Mouse (Mus musculus) erythroblast, adult 5-6 weeks (primary cell): ENCODE data around the gene Cdh13. TPM values are rescaled to one million over a fixed set of nuclear protein-coding genes. Genes with fewer than 3 reads are reported as not detected.

Experiments
- ATAC-seq: replicated peaks from 2 replicates; pipeline ENCODE4 v1.8.0; 2016; ENCODE audit warnings: moderate number of reproducible peaks, mild to moderate bottlenecking, moderate TSS enrichment, inconsistent platforms; ENCODE audit not compliant: poor library complexity, low FRiP score, severe bottlenecking
- total RNA-seq, 2 experiments: library from RNA; stranded (forward) in 1 of 2; stranded (reverse) in 1 of 2; fragments of 150-400 nt in 1 of 2; fragments of 200-764, 138-1000 nt in 1 of 2; gene quantifications; 2 replicates each; pipeline versions ENCODE4 v1.2.3 to v1.2.4; 2015 to 2017; ENCODE audit warnings: low replicate concordance in 2 of 2

The Cdh13 gene
- total RNA-seq, 2 experiments from 2014 or later: not detected

- no peak for ATAC-seq
Observed at GRCm38 (mm10) chr8:118648801-118649537, 365.4 kb downstream of the Cdh13 start.

GRCm38 (mm10) chr8:118649981-118650380 lies 366.4 kb downstream of the Cdh13 start:
- no peak for ATAC-seq

GRCm38 (mm10) chr8:118662001-118662829 lies 378.7 kb downstream of the Cdh13 start:
- ATAC-seq: no peak

- ATAC-seq: no peak
Observed at GRCm38 (mm10) chr8:118665081-118665480, 381.5 kb downstream of the Cdh13 start.

- ATAC-seq: no peak
Observed at GRCm38 (mm10) chr8:118667736-118668135, 384.2 kb downstream of the Cdh13 start.

- no peak for ATAC-seq
Observed at GRCm38 (mm10) chr8:118676233-118676632, 392.7 kb downstream of the Cdh13 start.

- no peak for ATAC-seq
Observed at GRCm38 (mm10) chr8:118679347-118679746, 395.8 kb downstream of the Cdh13 start.

- ATAC-seq: no peak
Observed at GRCm38 (mm10) chr8:118683386-118683785, 399.9 kb downstream of the Cdh13 start.

GRCm38 (mm10) chr8:118685863-118686262 lies 402.3 kb downstream of the Cdh13 start:
- ATAC-seq: no peak

GRCm38 (mm10) chr8:118689849-118690248 lies 406.3 kb downstream of the Cdh13 start:
- ATAC-seq: no peak

- ATAC-seq: no peak
Observed at GRCm38 (mm10) chr8:118701312-118701880, 417.9 kb downstream of the Cdh13 start.

- no peak for ATAC-seq
Observed at GRCm38 (mm10) chr8:118709366-118709765, 425.8 kb downstream of the Cdh13 start.

GRCm38 (mm10) chr8:118711631-118712030 lies 428.1 kb downstream of the Cdh13 start:
- no peak for ATAC-seq

- no peak for ATAC-seq
Observed at GRCm38 (mm10) chr8:118713111-118713510, 429.6 kb downstream of the Cdh13 start.

- ATAC-seq: no peak
Observed at GRCm38 (mm10) chr8:118713596-118713995, 430.1 kb downstream of the Cdh13 start.

- ATAC-seq: no peak
Observed at GRCm38 (mm10) chr8:118722896-118723295, 439.4 kb downstream of the Cdh13 start.

GRCm38 (mm10) chr8:118725651-118726050 lies 442.1 kb downstream of the Cdh13 start:
- no peak for ATAC-seq

GRCm38 (mm10) chr8:118741781-118742180 lies 458.2 kb downstream of the Cdh13 start:
- no peak for ATAC-seq

- no peak for ATAC-seq
Observed at GRCm38 (mm10) chr8:118744991-118745390, 461.5 kb downstream of the Cdh13 start.

- ATAC-seq: no peak
Observed at GRCm38 (mm10) chr8:118748041-118748604, 464.6 kb downstream of the Cdh13 start.
